Mouse (Mus musculus): Measurements from ENCODE around the gene Slc10a7. TPM values are rescaled to one million over a fixed set of nuclear protein-coding genes. Genes with fewer than 3 reads are reported as not detected.

The Slc10a7 gene
- total RNA-seq, 2 experiments from 2014 or later: 5.3 to 7.1 TPM

DNA sequence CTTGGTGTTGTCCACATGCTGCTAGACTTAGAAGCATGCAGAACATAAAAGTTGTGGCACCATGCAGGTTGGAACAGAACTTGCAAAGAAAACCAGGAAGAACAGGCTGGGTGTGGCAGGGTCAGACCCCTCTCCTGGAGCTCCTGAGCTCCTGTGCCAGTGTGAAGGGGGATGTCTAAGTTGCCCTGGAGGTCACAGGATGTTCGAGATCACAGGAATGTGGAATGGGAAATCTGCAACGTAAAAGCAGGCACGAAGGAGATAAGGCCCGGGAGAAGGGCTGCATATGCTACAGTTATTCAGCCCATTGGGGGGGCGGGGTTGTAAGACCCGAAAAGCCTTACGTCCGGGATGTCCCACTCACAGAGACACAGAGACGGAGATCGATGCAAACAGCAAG is 100.2 kb downstream of the Slc10a7 start:
- intact Hi-C loops (cut with DNase I): no loop called here

DNA sequence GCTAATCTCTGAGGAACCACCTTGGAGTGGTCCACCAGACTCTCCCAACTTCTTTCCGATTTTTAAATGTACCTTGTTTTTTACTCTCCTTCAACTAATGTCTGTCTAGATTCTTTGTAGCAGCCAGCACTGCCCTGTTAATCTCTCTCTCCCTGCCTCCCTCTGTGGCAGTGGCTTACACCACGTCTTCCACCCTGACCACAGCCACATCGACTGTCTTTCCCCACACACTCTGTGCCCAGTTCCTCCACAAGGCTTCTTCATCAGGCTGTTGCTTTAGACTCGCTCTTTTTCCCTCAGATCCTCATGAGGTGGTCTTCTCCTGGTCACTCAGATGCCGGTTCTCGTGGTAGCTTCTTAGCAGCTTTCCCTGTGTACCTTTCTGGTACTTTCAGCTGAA is 101.9 kb downstream of the Slc10a7 start:
- DNase-seq: no peak
- intact Hi-C loops (cut with DNase I): no loop called here

More for the DNA sequence above, 100.2 kb downstream of the Slc10a7 start:
- DNase-seq: no peak

- DNase-seq: no peak
- intact Hi-C loops (cut with DNase I): loop anchor here (2.0 kb wide), 2 partner anchors 38 to 120 kb away; no protein-coding TSS in a partner anchor
Measured at GRCm38 (mm10) chr8:78622362-78622761, 113.2 kb downstream of the Slc10a7 start.

DNA sequence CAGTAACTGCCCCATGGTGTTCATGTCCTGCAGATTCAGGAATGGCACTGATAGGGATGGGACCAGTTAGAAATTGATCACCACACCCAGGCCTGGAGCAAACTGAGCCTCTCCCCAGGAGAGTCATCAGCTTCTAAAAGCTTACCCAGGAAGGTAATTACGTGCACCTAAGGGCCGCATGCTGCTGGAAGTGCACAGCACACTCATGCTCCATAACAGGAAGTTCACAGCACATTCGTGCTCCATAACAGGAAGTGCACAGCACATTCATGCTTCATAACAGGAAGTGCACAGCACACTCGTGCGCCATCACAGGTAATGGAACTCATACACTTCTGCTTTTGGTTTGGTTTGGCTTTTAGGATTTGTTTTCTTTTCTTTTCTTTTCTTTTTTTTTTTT is 114.8 kb downstream of the Slc10a7 start:
- intact Hi-C loops (cut with DNase I): loop anchor here (2.0 kb wide), 2 partner anchors 39 to 119 kb away; no protein-coding TSS in a partner anchor
- no peak for DNase-seq

DNA sequence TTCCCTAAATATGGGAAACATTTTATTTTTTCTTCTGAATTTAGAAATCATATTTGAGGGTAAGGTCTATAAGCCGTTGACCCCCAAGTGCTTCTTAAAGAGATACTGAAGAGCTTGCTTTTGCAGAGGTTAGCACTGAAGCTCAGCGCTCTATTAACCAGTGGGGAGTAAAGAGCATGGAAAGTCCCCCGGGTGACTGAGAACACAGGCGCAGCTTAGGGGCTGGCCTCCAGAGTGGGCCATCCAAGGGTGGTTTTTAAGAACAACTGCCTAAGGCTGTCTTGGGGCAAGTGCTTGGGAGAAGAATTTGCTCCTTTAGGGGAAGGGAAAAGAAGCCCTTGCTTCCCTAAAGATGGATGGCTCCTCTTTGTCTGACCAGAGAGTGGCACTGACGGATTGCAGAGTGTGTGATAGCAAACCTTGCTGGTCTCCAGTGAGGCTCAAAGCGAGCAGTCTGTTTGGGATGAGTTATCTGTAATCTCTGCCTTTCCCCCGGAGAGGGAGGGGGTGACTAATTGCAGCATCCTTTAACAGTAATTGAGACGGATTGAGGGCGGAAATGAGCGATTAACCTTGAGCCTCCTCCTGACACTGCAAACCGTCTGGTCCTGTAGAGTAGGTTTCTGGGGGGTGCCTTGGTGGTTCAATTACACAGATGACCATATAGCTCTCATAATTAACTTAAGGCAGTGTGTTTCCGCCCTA is 115.7 kb downstream of the Slc10a7 start:
- no peak for DNase-seq
- intact Hi-C loops (cut with DNase I): loop anchor here (5.0 kb wide), 1 partner anchor 118 kb away; the partner anchor contains the start of genes Rbmxl1 and Slc10a7

GRCm38 (mm10) chr8:78626632-78627031 is 117.5 kb downstream of the Slc10a7 start:
- peak in 1 of 2 experiments; percentile 25 for DNase-seq
- intact Hi-C loops (cut with DNase I): loop anchor here (5.0 kb wide), 1 partner anchor 119 kb away; the partner anchor contains the start of genes Rbmxl1 and Slc10a7

- intact Hi-C loops (cut with DNase I): loop anchor here (5.0 kb wide), 1 partner anchor 120 kb away; the partner anchor contains the start of genes Rbmxl1 and Slc10a7
- no peak for DNase-seq
Measured at GRCm38 (mm10) chr8:78627793-78628192, 118.6 kb downstream of the Slc10a7 start.

DNA sequence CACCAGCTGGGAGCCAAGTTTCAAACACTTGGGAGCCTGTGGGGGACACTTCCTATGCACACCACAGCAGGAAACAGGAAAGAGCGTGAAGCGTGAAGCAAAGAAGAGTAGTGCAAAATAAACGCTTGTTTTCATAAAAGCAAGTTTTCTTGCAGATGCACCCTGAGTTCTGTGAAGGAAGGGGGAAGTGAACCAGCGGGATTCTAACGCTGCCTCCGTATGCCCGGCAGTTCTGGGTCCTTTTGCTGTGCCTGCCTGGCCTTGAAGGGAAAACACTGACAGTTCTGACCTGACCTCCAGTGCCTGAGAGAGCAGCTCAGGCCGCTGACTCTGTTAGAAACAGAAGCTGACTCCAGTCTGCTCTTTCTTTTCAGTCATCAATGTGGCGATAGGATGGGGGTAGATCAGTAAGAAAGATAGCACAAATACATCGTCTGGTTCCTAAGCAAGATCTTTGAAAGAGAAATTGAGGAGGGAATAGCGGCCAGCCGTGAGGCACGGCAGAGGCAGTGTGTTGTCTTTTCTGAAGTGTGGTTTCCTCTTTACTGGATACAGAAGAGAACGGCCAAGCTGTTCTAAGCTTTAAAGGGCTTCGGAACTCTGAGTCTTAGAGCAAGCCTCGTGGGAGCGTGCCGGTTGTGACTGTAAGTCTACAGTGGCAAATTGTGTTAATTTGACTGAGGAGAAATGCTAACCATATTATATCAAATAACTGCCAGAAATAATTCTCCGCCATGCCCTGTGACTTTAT is 121.4 kb downstream of the Slc10a7 start:
- peak in 1 of 2 experiments; percentile 28 for DNase-seq
- intact Hi-C loops (cut with DNase I): no loop called here

GRCm38 (mm10) chr8:78633012-78633411 is 123.9 kb downstream of the Slc10a7 start:
- DNase-seq: no peak
- intact Hi-C loops (cut with DNase I): no loop called here

DNA sequence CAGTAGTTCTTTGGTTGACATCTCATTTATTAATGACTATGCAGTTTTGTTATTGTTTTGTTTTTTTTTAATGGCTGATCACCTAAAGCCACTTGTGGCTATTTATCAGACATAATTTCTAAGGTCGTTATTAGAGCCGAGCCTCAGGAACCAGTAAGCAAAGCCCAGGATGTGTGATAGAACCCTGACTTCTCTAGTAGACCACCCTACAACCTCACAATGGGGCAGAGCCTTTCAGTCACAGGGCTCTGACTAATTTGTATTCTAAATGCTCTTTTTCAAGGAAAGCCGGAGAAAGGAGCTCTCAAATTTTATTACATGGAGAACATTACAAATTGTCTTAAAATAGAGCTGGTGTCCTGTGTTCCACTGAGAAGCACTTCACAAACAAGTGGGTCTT is 124.9 kb downstream of the Slc10a7 start:
- intact Hi-C loops (cut with DNase I): no loop called here
- DNase-seq: no peak

DNA sequence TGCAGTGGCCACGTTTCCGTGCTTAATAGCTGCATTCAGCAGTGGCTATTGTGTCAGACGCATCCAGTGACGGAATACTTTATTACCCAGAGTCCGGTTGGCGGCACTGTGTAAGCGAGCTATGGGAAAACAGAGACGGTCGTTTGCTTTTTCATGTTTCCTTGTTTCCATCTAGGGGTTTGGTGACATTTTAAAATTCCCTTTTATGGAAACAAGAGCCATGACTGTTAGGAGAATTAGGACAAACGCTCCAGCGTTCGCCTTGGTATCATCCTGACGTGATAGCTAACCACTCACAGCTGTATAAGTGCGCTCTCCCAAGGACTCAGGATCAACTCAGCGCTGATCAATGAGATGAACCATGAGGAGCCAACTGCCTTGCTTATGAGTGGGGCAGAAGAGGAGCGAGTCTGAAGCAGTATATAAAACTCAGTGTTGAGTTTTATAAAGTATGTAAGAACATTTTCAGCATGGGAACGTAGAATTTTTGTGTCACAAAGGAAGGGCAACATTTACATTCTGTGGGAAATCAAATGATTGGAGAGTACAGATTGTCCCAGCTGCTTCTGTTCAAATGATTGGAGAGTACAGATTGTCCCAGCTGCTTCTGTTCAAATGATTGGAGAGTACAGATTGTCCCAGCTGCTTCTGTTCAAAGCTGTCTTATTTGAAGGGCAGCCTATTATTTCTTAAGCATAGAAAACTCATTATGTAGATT is 125.5 kb downstream of the Slc10a7 start:
- no peak for DNase-seq

DNA sequence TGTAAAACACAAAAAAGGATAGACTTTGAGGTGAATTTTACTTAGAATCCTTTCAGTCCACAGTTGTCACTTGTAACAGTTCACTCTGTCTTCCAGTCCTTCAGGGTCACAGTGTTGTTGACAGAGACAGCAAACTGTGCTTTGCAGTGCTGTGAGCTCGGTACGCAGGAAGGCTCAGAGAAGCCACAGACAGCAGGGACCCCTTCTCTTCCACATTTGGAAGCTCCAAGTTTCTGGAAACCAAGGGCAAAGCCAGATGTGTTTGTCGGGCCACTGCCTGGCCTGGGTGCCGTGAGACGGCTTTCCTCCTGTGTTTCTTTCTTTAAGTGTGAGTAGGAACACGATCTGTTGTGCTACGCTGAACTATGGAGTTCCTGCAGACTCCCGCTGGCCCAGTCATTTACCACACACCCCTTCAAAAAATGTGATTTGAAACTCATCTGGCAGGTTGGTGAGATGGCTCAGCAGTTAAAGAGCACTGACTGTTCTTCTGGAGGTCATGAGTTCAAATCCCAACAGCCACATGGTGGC is 126.2 kb downstream of the Slc10a7 start:
- DNase-seq: no peak
- intact Hi-C loops (cut with DNase I): no loop called here

More for the DNA sequence above, 125.5 kb downstream of the Slc10a7 start:
- intact Hi-C loops (cut with DNase I): no loop called here

DNA sequence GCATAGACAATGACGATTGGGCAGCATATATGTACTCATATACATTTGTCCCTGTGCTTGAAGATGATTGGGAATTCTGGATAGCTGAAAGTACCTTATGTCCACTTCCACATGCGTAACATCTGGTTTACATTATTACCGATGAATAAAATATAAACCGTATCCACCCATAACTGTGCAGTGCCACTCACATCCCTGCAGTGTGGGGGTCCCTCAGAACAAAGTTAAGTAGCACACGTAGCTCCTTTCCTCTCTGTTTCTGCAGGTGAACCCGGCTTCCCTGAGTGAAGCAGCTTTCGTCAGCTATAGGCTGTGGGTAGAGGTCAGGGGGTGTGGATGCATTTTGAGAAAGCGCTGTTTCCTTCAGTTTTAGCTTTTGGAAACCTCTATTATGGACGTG is 132.8 kb downstream of the Slc10a7 start:
- intact Hi-C loops (cut with DNase I): loop anchor here (10.0 kb wide), 2 partner anchors 207 to 517 kb away; partner anchors contain the start of gene Pou4f2
- no peak for DNase-seq

DNA sequence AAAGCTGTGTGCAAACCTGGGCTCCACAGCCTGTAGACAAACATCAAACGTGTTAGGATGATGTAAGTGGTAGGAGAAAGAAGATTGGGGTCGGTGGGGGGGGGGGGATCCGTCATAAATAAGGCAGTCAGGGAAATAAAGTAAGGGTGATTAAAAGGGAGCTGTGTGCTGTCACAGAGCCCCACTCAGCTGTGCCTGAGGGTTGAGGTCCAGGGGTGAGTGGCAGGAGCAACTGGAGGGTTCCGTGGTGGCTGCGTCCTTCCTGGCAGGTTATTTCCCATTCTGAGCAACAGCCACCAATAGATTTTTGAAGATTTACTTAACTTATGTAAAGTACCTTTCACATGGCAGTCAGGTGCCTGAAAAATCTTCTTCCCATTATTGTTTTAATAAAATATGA is 133.2 kb downstream of the Slc10a7 start:
- no peak for DNase-seq
- intact Hi-C loops (cut with DNase I): loop anchor here (10.0 kb wide), 2 partner anchors 208 to 518 kb away; partner anchors contain the start of gene Pou4f2

- intact Hi-C loops (cut with DNase I): loop anchor here (5.0 to 10.0 kb wide), 4 partner anchors 60 to 522 kb away; partner anchors contain the start of genes Pou4f2, Rbmxl1 and Slc10a7
- no peak for DNase-seq
Measured at GRCm38 (mm10) chr8:78647000-78647656, 138.0 kb downstream of the Slc10a7 start.

DNA sequence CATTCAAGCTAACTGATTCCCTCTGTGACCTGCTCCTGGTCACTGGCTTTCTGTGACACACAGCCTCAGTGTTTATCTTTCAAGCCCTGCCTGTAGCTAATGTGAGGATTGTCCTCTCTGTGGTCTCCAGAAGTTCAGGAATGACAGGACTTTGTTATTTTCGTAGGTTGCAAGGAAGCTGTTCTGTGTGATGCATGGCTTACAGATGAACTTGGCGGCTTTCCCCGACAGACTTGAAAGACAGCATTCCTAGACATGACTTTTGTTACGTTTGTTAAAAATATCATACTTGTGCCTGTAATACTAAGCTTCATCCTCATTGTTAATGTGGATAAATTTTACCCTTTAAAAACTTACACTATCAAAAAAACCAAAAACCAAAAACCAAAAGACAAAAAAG is 138.7 kb downstream of the Slc10a7 start:
- DNase-seq: no peak
- intact Hi-C loops (cut with DNase I): loop anchor here (2.0 to 10.0 kb wide), 5 partner anchors 61 to 585 kb away; partner anchors contain the start of genes Pou4f2, Rbmxl1 and Slc10a7

- peak; percentile 70 to 75 for DNase-seq
- intact Hi-C loops (cut with DNase I): loop anchor here (1.0 to 10.0 kb wide), 6 partner anchors 62 to 586 kb away; partner anchors contain the start of genes Pou4f2, Rbmxl1 and Slc10a7
Measured at GRCm38 (mm10) chr8:78648918-78649317, 139.8 kb downstream of the Slc10a7 start.

DNA sequence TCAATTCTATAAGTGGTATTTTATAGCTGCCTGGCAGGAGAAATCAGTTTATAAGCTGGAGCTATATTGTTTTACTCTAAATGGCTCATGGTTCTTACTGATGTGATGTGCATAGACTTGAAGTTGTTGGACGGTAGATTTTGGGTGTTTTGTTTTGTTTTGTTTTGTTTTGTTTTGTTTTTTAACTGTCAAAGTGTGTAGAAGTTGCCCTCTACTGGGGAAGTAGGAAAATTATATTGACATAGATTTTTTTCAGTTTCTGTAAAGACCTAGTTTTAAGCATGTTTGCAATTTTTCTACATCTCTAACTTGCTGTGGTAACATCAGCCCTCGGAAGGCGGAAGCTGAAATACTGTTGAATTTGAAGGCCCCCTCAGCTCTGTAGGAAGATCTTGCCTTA is 142.5 kb downstream of the Slc10a7 start:
- intact Hi-C loops (cut with DNase I): loop anchor here (5.0 to 10.0 kb wide), 2 partner anchors 91 to 243 kb away; no protein-coding TSS in a partner anchor
- DNase-seq: no peak

DNA sequence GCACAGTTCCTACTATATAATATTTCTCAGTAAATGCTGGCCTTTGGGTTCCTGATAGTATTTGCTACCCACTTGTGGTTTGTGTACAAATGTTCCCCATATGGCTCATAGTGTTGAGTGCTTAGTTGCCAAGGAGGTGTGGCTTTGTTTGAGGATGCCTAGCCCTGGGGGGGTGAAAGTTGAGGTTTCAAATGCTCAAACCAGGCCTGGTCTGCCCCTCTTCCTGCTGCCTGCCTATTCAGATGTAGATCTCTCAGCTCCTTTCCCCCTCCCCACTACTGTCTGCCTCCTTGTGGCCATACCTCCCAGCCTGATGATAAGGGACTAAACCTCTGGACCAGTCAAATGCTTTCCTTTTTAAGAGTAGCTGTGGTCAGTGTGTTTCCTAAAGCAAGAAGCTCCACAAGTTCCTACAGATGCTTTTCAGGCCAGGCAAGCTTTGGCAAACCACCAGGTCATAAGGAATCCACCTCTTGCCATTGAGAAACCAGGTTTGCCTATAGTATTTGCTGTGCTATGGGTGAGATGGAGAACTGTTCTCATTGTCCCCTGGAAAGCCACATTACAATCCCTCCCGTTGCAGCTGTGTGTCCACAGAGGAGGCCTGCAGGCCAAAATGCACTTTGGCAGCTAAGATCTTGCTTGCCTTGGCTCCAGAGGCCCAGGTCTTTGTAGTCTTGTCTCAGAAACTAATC is 146.4 kb downstream of the Slc10a7 start:
- intact Hi-C loops (cut with DNase I): loop anchor here (10.0 kb wide), 1 partner anchor 239 kb away; no protein-coding TSS in a partner anchor
- DNase-seq: no peak
